Mouse (Mus musculus) lung, embryonic 16.5 days (tissue): ENCODE data around the gene Lxn. TPM values are rescaled to one million over a fixed set of nuclear protein-coding genes. Genes with fewer than 3 reads are reported as not detected.

Experiments used
- ATAC-seq: fragments of 200-750 bp; cut with Nextera tagmentation; 2 replicates; pipeline ENCODE4 v1.8.0; 2017; ENCODE audit warnings: low read depth, mild to moderate bottlenecking, moderate library complexity
- H3K27ac ChIP-seq: fragments of 300-500 bp; sonication (generic); 2 replicates; pipeline ENCODE4 v1.5.1; 2014; ENCODE audit warnings: mild to moderate bottlenecking, control low read depth, low read length
- H3K27me3 ChIP-seq: fragments of 300-500 bp; sonication (generic); 2 replicates; pipeline ENCODE4 v1.6.1; 2014; ENCODE audit warnings: low read depth, low read length, mixed read lengths; ENCODE audit not compliant: control insufficient read depth, insufficient read depth
- H3K36me3 ChIP-seq: fragments of 300-500 bp; sonication (generic); 2 replicates; pipeline ENCODE4 v1.6.1; 2014; ENCODE audit warnings: low read length; ENCODE audit not compliant: control insufficient read depth, insufficient read depth
- H3K4me1 ChIP-seq: fragments of 300-500 bp; sonication (generic); replicated peaks from 2 replicates; pipeline ENCODE4 v1.6.1; 2014; ENCODE audit warnings: low read length, mixed read lengths; ENCODE audit not compliant: control insufficient read depth, insufficient read depth
- H3K4me2 ChIP-seq: fragments of 300-500 bp; sonication (generic); 2 replicates; pipeline ENCODE4 v1.6.1; 2014; ENCODE audit warnings: low read depth, low read length, control low read depth
- H3K4me3 ChIP-seq: fragments of 300-500 bp; sonication (generic); 2 replicates; pipeline ENCODE4 v1.5.1; 2014; ENCODE audit warnings: mild to moderate bottlenecking, low read length, control low read depth
- H3K9ac ChIP-seq: fragments of 300-500 bp; sonication (generic); 2 replicates; pipeline ENCODE4 v1.6.1; 2014; ENCODE audit warnings: low read length, control low read depth
- H3K9me3 ChIP-seq: fragments of 300-500 bp; sonication (generic); 2 replicates; pipeline ENCODE4 v1.6.1; 2016; ENCODE audit warnings: low read length; ENCODE audit not compliant: control insufficient read depth
- WGBS: fragments of 180-500 bp; shearing (Covaris S2); extraction: QIAGEN DNeasy Blood & Tissue Kit; methylation state at CpG from one replicate; pipeline ENCODE4 v1.1.7; 2014; 5-methylcytosine and 5-hydroxymethylcytosine counted together
- polyA plus RNA-seq: library from polyadenylated mRNA; unstranded; fragments of >200 nt; fragmentation: Nextera tagmentation; extraction: Ambion mirVana; gene quantifications from 2 replicates; pipeline ENCODE4 v1.2.1, GENCODE M21; 2015

Gene Lxn
- polyA plus RNA-seq, 1 experiment from 2014 or later: 185 TPM

DNA sequence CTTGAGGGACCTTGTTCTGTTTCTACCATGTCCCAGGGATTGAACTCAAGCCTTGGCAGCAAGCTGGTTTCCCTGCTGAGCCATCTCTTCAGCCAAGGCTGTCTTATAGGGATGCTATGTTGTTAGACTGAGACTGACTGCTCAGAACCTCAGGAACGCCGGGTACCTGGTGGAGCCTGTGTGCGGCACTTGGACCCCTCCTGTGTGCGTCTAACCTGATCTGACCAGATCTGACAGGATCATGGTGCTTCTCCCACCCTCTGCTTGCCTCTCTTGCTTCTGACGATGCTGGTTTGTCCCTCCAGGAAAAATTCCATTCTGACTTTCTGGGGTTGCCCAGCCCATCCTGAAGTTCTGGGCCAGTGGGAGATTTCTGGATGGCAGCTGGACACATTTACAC is 2.9 kb upstream of the Lxn start:
- Histone ChIP-seq H3K4me3 (no peak overlapping the region), H3K27ac (no peak overlapping the region), H3K9ac (no peak overlapping the region), H3K27me3 (no peaks in the 10 kb centered on the region), H3K36me3 (peaks cover 7% of the 10 kb centered on the region), H3K4me2 (no peak overlapping the region), H3K4me1 (peaks cover 4% of the 10 kb centered on the region; the same call in 1 of the 2 replicates), H3K9me3 (no peaks in the 10 kb centered on the region)
- WGBS: 95% methylated on average over 5 of the region's 5 CpGs
- ATAC-seq: no peak

GRCm38 (mm10) chr3:67463001-67463400 is 725 bp downstream of the Lxn start:
- ATAC-seq: peak; percentile 57; the same call in 1 of the 2 replicates
- peaks cover 26% of the 10 kb centered on the region for H3K36me3 ChIP-seq
- H3K4me3 ChIP-seq: peak overlapping the region; percentile 62
- peaks cover 4% of the 10 kb centered on the region; the same call in 1 of the 2 replicates for H3K4me1 ChIP-seq
- H3K9ac ChIP-seq: peak overlapping the region; percentile 74
- peak overlapping the region; percentile 80 for H3K4me2 ChIP-seq
- H3K27me3 ChIP-seq: no peaks in the 10 kb centered on the region
- H3K27ac ChIP-seq: peak overlapping the region; percentile 92
- under 1% methylated on average over 12 of the region's 12 CpGs for WGBS
- no peaks in the 10 kb centered on the region for H3K9me3 ChIP-seq

GRCm38 (mm10) chr3:67462578-67462977 is 1.1 kb downstream of the Lxn start:
- Histone ChIP-seq H3K4me2 (peak overlapping the region; percentile 80), H3K4me1 (peaks cover 4% of the 10 kb centered on the region; the same call in 1 of the 2 replicates), H3K27ac (no peak overlapping the region), H3K9ac (peak overlapping the region; percentile 74), H3K4me3 (peak overlapping the region; percentile 62), H3K27me3 (no peaks in the 10 kb centered on the region), H3K36me3 (peaks cover 26% of the 10 kb centered on the region), H3K9me3 (no peaks in the 10 kb centered on the region)
- peak; percentile 59 for ATAC-seq
- WGBS: 19% methylated on average over 10 of the region's 10 CpGs

DNA sequence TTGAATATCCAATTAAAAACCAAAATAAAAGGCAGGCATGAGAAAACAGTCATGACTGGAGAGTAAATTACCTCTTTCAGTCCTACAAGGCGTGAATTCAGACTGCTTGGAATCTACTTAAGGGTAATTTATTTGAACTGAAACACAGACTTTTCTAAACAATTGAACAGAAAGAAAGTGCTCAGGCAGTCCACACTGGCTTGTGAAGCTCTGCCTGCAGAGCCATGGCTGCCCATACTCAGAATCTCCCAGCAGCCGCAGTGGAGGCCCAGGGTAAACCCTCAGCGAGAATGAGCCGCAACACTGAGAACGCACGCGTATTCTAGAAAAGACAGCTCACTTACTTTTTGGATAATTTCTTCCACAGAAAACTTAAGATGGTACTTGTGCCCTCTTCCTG is 1.7 kb downstream of the Lxn start:
- peak overlapping the region; percentile 80 for H3K4me2 ChIP-seq
- ATAC-seq: no peak
- peak overlapping the region; percentile 21; the same call in 1 of the 2 replicates for H3K9ac ChIP-seq
- H3K36me3 ChIP-seq: peaks cover 26% of the 10 kb centered on the region
- H3K9me3 ChIP-seq: no peaks in the 10 kb centered on the region
- peak overlapping the region; percentile 62 for H3K4me3 ChIP-seq
- 67% methylated on average over 7 of the region's 7 CpGs for WGBS
- no peak overlapping the region for H3K27ac ChIP-seq
- H3K27me3 ChIP-seq: no peaks in the 10 kb centered on the region
- H3K4me1 ChIP-seq: peaks cover 4% of the 10 kb centered on the region; the same call in 1 of the 2 replicates

DNA sequence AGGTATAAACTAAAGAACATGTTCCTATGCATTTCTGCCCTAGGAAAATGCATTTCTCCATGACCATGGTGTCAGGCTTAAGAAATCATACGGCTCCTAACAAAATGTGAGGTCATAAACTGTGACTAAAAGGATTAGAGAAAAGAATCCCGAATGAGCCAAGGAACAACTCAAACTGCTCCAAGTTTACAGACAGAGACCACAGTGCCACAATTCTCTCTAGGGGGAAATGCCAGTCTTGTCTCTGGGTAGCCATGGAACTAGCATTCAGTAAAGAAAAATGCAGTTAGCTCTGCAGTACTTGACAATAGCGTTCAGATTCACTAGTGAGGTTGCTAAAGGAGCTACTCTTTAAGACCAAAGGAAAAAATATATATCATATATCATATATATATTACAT is 3.8 kb downstream of the Lxn start:
- Histone ChIP-seq H3K4me3 (no peak overlapping the region), H3K27ac (no peak overlapping the region), H3K27me3 (no peaks in the 10 kb centered on the region), H3K36me3 (peaks cover 28% of the 10 kb centered on the region), H3K4me2 (no peak overlapping the region), H3K4me1 (peaks cover 4% of the 10 kb centered on the region; the same call in 1 of the 2 replicates), H3K9ac (no peak overlapping the region), H3K9me3 (no peaks in the 10 kb centered on the region)
- 93% methylated on average over 3 of the region's 3 CpGs for WGBS
- ATAC-seq: no peak

DNA sequence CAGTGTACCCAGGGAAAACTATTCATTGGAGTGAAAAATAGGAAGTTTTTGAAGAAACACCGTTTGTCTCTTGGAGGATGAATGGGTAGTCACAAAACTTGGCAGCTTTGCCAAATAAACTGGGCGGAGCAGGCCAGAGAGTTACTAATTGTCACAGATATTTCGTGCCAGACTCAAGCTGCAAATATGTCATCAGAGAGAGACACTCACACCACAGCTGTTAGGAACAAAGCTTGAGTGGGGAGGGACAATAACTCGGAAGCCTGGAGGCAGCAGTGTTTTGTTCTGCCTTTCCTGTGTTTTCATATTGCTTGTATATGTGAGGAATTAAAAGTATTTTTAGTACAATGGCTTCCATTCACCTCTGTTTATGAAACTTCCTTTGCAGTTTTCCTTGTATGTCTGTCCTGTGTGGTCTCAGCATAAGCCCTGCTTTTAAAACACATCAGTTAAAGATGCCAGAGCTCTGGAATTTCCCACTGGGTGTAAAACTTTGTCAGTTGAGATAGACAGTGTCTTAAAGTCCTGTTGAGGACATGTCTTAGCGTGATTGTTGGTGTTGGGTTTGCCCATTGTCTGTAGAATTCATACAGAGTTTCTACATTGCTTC is 13.0 kb downstream of the Lxn start:
- no peaks in the 10 kb centered on the region for H3K9me3 ChIP-seq
- WGBS: 74% methylated on average over 5 of the region's 5 CpGs
- H3K27me3 ChIP-seq: no peaks in the 10 kb centered on the region
- H3K4me2 ChIP-seq: no peak overlapping the region
- peak overlapping the region; percentile 83 for H3K27ac ChIP-seq
- H3K4me1 ChIP-seq: no peaks in the 10 kb centered on the region
- ATAC-seq: peak; percentile 87
- peaks cover 45% of the 10 kb centered on the region for H3K36me3 ChIP-seq
- no peak overlapping the region for H3K9ac ChIP-seq
- no peak overlapping the region for H3K4me3 ChIP-seq

DNA sequence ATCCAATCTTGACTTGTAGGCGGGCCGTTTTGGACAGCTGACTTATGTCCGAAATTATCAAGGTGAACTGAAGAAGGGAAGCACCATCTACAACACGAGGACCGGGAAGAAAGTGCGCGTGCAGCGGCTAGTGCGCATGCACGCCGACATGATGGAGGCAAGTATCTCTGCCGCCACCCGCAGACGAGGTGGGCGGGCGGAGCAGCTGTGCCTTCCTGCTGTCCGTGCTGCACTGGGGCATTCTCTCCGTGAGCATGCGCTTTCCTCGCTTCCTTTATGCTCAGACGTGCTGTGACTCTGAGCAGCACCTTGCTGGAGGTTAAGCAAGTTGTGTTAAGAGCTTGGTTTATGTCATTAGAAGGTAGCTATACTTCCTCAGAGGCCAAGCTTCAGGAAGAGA is 14.1 kb downstream of the Lxn start:
- Histone ChIP-seq H3K4me1 (no peaks in the 10 kb centered on the region), H3K36me3 (peaks cover 45% of the 10 kb centered on the region), H3K4me3 (no peak overlapping the region), H3K9ac (no peak overlapping the region), H3K27me3 (no peaks in the 10 kb centered on the region), H3K4me2 (no peak overlapping the region), H3K9me3 (no peaks in the 10 kb centered on the region), H3K27ac (peak overlapping the region; percentile 21)
- WGBS: 80% methylated on average over 21 of the region's 21 CpGs
- 0 out of 2 replicates have a peak, but pooled peaks have one; percentile 22 for ATAC-seq

GRCm38 (mm10) chr3:67447143-67447542 is 16.6 kb downstream of the Lxn start:
- Histone ChIP-seq H3K4me3 (no peak overlapping the region), H3K27me3 (no peaks in the 10 kb centered on the region), H3K27ac (no peak overlapping the region), H3K4me2 (no peak overlapping the region), H3K9me3 (no peaks in the 10 kb centered on the region), H3K4me1 (no peaks in the 10 kb centered on the region), H3K9ac (no peak overlapping the region), H3K36me3 (peaks cover 38% of the 10 kb centered on the region)
- WGBS: 84% methylated on average over 2 of the region's 2 CpGs
- ATAC-seq: no peak

DNA sequence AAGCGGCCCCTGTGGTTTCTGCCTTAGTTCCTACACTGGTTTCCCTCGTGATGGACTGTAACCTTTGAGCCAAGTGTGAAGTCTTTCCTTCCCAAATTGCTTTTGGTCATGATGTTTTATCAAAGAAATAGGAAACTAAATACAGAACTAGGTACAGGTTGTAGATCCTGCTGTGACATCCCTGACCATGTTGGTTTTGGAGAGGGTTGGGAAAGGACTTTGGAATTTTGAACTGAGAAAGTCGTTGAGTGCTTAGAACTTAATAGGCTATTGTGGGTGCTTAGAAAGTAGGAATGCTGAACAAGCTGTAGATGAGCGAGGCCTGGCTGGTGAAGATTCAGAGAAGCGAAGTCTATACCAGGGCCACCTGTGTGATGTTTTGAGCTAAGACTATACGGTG is 29.7 kb downstream of the Lxn start:
- 86% methylated on average over 6 of the region's 6 CpGs for WGBS
- H3K4me2 ChIP-seq: no peak overlapping the region
- no peaks in the 10 kb centered on the region for H3K9me3 ChIP-seq
- ATAC-seq: no peak
- H3K4me1 ChIP-seq: peaks cover 8% of the 10 kb centered on the region
- peaks cover 26% of the 10 kb centered on the region for H3K36me3 ChIP-seq
- H3K27ac ChIP-seq: no peak overlapping the region
- H3K9ac ChIP-seq: no peak overlapping the region
- H3K4me3 ChIP-seq: no peak overlapping the region
- H3K27me3 ChIP-seq: no peaks in the 10 kb centered on the region
